Mouse (Mus musculus): ENCODE results near the gene Galnt2. TPM values are rescaled to one million over a fixed set of nuclear protein-coding genes. Genes with fewer than 3 reads are reported as not detected.

Galnt2 gene
- total and polyA plus RNA-seq, 3 experiments, result 18.6 to 27.3 (median 23.6) TPM

DNA sequence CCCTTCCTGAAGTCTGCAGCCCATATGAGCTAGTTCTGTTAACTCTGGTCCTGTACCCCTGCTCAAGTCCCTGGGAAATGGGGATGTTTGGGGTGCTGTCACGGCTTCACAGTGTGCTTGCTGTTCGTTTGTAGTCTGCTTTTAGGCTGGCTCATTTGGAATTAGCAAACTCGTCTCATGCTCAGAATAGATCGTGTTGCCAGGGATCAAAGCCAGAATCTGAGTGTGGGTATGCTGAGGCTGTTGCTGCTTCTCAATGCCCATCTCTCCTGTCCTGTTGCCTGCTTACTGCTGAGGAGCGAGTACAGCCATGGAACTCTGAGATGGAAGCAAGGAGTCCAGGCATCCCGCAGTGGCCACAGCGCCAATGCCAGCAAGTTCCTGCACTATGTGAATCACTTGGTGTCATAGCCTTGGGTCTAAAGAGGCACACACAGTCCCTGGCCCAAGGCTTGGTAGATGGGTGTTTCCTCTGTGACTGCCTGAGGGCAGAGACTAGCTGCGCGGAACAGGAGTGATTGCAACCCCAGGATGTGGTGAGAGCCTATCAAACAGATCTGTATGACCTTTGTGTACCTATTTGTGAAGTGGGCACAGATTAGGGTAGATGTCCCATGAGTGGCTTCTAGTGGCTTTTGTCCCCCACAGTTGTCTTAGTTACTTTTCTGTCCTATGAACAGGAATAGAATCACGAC is 44.3 kb downstream of the Galnt2 start:
- Histone ChIP-seq H3K36me3 (replicated peaks in 1 of 2; ENCODE audit: control insufficient read depth in 1 of 2, insufficient read depth in 1 of 2, low read length in 1 of 2) (peaks cover 3 to 30% of the 10 kb centered on the region in 2 experiments), H3K4me2 (ENCODE audit: insufficient read depth, low read depth, poor library complexity, severe bottlenecking) (no peak overlapping the region), H3K4me1 (ENCODE audit: control insufficient read depth in 1 of 2, insufficient read depth in 2 of 2) (peaks cover 71 to 88% of the 10 kb centered on the region in 2 experiments), H3K79me2 (replicated peaks; ENCODE audit: control insufficient read depth, extremely low read depth, insufficient read depth, poor library complexity, severe bottlenecking) (0 out of 2 replicates have a peak, but pooled peaks cover 4% of the 10 kb centered on the region), H3K9ac (ENCODE audit: insufficient read depth, low read depth) (no peak overlapping the region), H3K9me3 (replicated peaks; ENCODE audit: low read length) (peaks cover 10% of the 10 kb centered on the region), H3K27me3 (replicated peaks) (no peaks in the 10 kb centered on the region), H3K27ac (ENCODE audit: insufficient read depth, low read depth) (no peak overlapping the region), H3K4me3 (replicated peaks in 1 of 3; ENCODE audit: low read depth in 2 of 3, low read length in 2 of 3, poor library complexity in 1 of 3) (no peak overlapping the region)
- dilution Hi-C loops (cut with MboI; ENCODE audit: extremely low pct_ligation_motif_present, extremely low pct_unique_long_range_greater_than_20kb, low sequenced_read_pairs) (no loop called here), in situ Hi-C loops (cut with MboI; ENCODE audit: low pct_ligation_motif_present, low pct_unique_long_range_greater_than_20kb, low sequenced_read_pairs) (loop anchor here (5.0 kb wide), 1 partner anchor 43 kb away; the partner anchor contains the start of gene Galnt2)
- no peak for DNase-seq (ENCODE audit: extremely low read depth)
- TF ChIP-seq ETS1 (conservative IDR thresholded peaks at IDR 0.05; ENCODE audit: low read depth, low read length) (no peak), MXI1 (IDR thresholded peaks at IDR 0.05; ENCODE audit: low read depth, low read length) (no peak)

DNA sequence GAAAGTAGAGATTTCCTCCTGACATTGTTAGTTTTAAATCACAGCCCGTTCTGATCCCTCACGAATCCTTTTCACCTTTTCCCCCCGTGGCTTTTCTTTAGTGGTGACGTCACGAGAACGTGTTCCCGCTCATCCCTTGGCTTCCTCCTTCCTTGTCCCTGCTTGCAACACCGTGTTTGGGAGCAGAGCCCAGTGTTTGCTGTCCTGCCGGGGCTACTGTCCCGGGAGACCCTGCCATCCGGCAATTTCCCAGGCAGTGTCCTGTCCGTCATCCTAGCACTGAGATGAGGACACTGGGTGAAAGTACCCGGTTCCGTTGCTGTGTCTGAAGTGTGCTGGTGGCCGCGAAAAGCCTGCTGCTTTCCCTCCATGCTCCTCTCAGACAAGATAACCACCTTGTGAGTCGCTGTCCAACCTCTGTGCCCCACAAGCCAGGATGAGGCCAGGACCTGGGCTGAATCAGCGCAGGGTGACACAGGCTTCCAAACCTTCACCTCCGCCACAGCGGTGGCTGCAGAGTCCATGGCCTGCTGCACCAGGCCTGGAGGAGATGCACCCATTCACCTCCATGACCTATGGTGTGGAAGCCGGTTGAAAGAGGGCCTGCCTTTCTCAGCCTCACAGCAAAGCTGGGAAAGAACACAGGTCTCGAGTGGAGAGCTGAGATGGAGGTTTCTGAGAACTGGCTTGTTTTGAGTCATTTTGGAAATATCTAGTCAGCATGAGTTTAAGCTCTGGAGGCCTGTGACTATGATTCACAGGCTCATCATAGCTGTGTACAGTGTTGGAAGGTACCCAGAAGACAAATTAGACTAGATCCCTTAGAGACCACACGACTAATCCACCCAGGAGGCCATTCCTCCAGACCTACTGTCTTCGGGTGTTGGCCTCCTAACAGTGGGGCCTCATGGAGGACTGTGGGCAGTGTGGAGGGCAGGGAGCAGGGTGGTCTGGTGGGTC is 47.0 kb downstream of the Galnt2 start:
- dilution Hi-C loops (cut with MboI; ENCODE audit: extremely low pct_ligation_motif_present, extremely low pct_unique_long_range_greater_than_20kb, low sequenced_read_pairs) (no loop called here), in situ Hi-C loops (cut with MboI; ENCODE audit: low pct_ligation_motif_present, low pct_unique_long_range_greater_than_20kb, low sequenced_read_pairs) (loop anchor here (5.0 kb wide), 1 partner anchor 46 kb away; the partner anchor contains the start of gene Galnt2)
- H3K27me3 ChIP-seq (replicated peaks), result no peaks in the 10 kb centered on the region
- H3K4me2 ChIP-seq (ENCODE audit: insufficient read depth, low read depth, poor library complexity, severe bottlenecking), result peak overlapping the region; percentile 3
- TF ChIP-seq ETS1 (conservative IDR thresholded peaks at IDR 0.05; ENCODE audit: low read depth, low read length) (peak; percentile 80), MYC (IDR thresholded peaks at IDR 0.05; ENCODE audit: low read depth, low read length) (0 out of 2 replicates have a peak, but pooled peaks have one; percentile 22), UBTF (IDR thresholded peaks at IDR 0.05; ENCODE audit: low read depth, low read length) (0 out of 2 replicates have a peak, but pooled peaks have one; percentile 57), IRF4 (IDR thresholded peaks at IDR 0.05; ENCODE audit: low read depth, low read length) (peak; percentile 91), EP300 (IDR thresholded peaks at IDR 0.05; ENCODE audit: low read length) (peak; percentile 93), BHLHE40 (IDR thresholded peaks at IDR 0.05; ENCODE audit: low read depth, low read length) (peak; percentile 59), KAT2A (IDR thresholded peaks at IDR 0.05; ENCODE audit: insufficient replicate concordance, low read length) (no peak), JUN (IDR thresholded peaks at IDR 0.05; ENCODE audit: insufficient read depth, low read depth, low read length) (peak; percentile 86), MAFK (IDR thresholded peaks at IDR 0.05; ENCODE audit: insufficient replicate concordance, low read length) (0 out of 2 replicates have a peak, but pooled peaks have one; percentile 41), TCF12 (IDR thresholded peaks at IDR 0.05; ENCODE audit: low read depth, low read length) (peak; percentile 34; the same call in 1 of the 2 replicates), POLR2AphosphoS2 (IDR thresholded peaks at IDR 0.05; ENCODE audit: low read depth, low read length) (no peak), MAX (IDR thresholded peaks at IDR 0.05; ENCODE audit: low read length) (peak; percentile 31; the same call in 1 of the 2 replicates), MEF2A (IDR thresholded peaks at IDR 0.05; ENCODE audit: borderline replicate concordance, low read depth, low read length) (0 out of 2 replicates have a peak, but pooled peaks have one; percentile 34), JUND (conservative IDR thresholded peaks at IDR 0.05; ENCODE audit: low read depth, low read length) (peak; percentile 89), E2F4 (IDR thresholded peaks at IDR 0.05; ENCODE audit: insufficient replicate concordance, low read depth, low read length) (no peak)
- H3K4me1 ChIP-seq (ENCODE audit: control insufficient read depth in 1 of 2, insufficient read depth in 2 of 2), result peaks cover 71 to 88% of the 10 kb centered on the region in 2 experiments
- peaks cover 3 to 34% of the 10 kb centered on the region in 2 experiments for H3K36me3 ChIP-seq (replicated peaks in 1 of 2; ENCODE audit: control insufficient read depth in 1 of 2, insufficient read depth in 1 of 2, low read length in 1 of 2)
- H3K79me2 ChIP-seq (replicated peaks; ENCODE audit: control insufficient read depth, extremely low read depth, insufficient read depth, poor library complexity, severe bottlenecking), result 0 out of 2 replicates have a peak, but pooled peaks cover 4% of the 10 kb centered on the region
- H3K9ac ChIP-seq (ENCODE audit: insufficient read depth, low read depth), result peak overlapping the region; percentile 26
- H3K27ac ChIP-seq (ENCODE audit: insufficient read depth, low read depth), result peak overlapping the region; percentile 86
- peak overlapping the region in 1 of 3 experiments; percentile 13 for H3K4me3 ChIP-seq (replicated peaks in 1 of 3; ENCODE audit: low read depth in 2 of 3, low read length in 2 of 3, poor library complexity in 1 of 3)
- DNase-seq (ENCODE audit: extremely low read depth), result peak; percentile 67
- peaks cover 10% of the 10 kb centered on the region for H3K9me3 ChIP-seq (replicated peaks; ENCODE audit: low read length)

Data from CH12.LX (cell line).